Mouse (Mus musculus) hindbrain, embryonic 10.5 days (tissue): ENCODE measurements around the gene Zdhhc22. TPM values are rescaled to one million over a fixed set of nuclear protein-coding genes. Genes with fewer than 3 reads are reported as not detected.

Source experiments
- DNase-seq: peaks from one replicate; pipeline ENCODE4 v3.0.0-alpha.2; 2017; ENCODE audit warnings: low spot score
- H3K27ac ChIP-seq: fragments of 300-500 bp; sonication (generic); 2 replicates; pipeline ENCODE4 v1.5.1; 2016; ENCODE audit warnings: mild to moderate bottlenecking, moderate library complexity
- H3K27me3 ChIP-seq: fragments of 300-500 bp; sonication (generic); 2 replicates; pipeline ENCODE4 v1.6.1; 2016; ENCODE audit warnings: mild to moderate bottlenecking; ENCODE audit not compliant: poor library complexity, insufficient read depth, severe bottlenecking
- H3K36me3 ChIP-seq: fragments of 300-500 bp; sonication (generic); 2 replicates; pipeline ENCODE4 v1.6.1; 2016; ENCODE audit warnings: mild to moderate bottlenecking, moderate library complexity
- H3K4me1 ChIP-seq: fragments of 300-500 bp; sonication (generic); replicated peaks from 2 replicates; pipeline ENCODE4 v1.6.1; 2016; ENCODE audit warnings: mild to moderate bottlenecking
- H3K4me3 ChIP-seq: fragments of 300-500 bp; sonication (generic); 2 replicates; pipeline ENCODE4 v1.5.1; 2016; ENCODE audit warnings: mild to moderate bottlenecking, moderate library complexity
- H3K9me3 ChIP-seq: fragments of 300-500 bp; sonication (generic); 2 replicates; pipeline ENCODE4 v1.6.1; 2016; ENCODE audit warnings: mild to moderate bottlenecking, moderate library complexity
- WGBS: fragments of 180-500 bp; shearing (Covaris S2); methylation state at CpG from one replicate; pipeline ENCODE4 v1.1.7; 2016; 5-methylcytosine and 5-hydroxymethylcytosine counted together
- polyA plus RNA-seq: library from polyadenylated mRNA; unstranded; fragments of >200 nt; fragmentation: Nextera tagmentation; extraction: Ambion mirVana; gene quantifications from 2 replicates; pipeline ENCODE4 v1.2.1, GENCODE M21; 2016

The Zdhhc22 gene
- polyA plus RNA-seq, 1 experiment from 2014 or later: 0.75 TPM

DNA sequence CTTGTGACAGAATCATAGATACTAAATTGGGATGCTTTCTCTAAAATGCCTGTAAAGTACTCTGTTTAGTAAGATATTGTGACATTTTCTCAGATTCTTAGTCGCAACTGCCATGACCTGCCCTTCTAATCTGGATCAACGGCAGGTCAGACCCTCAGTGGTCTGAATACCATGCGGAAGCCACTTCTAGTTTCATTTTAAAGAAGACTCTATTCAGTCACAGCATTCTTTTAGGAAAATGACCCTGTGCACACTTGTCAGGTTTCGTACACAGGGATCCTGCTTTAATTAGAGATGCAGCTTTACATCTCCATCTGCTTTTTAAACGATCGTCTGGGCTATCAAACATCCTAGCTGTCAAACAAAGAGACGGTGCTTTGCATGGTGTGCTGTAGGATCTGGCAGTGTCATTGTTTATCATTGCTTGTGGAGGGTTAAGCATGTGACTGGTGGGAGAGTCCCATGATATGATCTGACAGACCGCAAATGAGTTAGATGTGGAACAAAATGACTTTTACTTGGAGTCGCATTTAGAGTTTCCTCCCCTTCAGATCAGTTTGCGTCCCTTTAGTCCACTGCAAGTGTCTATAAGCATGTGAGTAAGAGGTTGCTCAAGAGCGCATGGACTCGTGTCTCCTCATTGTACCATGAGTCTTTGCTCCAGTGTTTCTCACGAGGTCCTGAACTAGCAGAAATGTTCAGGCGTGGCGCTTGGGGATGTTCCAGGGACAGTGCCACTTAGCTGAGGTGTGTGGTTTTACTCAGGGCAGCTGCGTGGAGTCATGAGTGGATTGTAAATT is 39.9 kb downstream of the Zdhhc22 start:
- Histone ChIP-seq H3K27ac (no peak overlapping the region), H3K4me3 (no peak overlapping the region), H3K27me3 (no peaks in the 10 kb centered on the region), H3K4me1 (peaks cover 39% of the 10 kb centered on the region), H3K9me3 (no peaks in the 10 kb centered on the region), H3K36me3 (peaks cover 38% of the 10 kb centered on the region)
- 90% methylated on average over 16 of the region's 16 CpGs for WGBS
- DNase-seq: no peak

DNA sequence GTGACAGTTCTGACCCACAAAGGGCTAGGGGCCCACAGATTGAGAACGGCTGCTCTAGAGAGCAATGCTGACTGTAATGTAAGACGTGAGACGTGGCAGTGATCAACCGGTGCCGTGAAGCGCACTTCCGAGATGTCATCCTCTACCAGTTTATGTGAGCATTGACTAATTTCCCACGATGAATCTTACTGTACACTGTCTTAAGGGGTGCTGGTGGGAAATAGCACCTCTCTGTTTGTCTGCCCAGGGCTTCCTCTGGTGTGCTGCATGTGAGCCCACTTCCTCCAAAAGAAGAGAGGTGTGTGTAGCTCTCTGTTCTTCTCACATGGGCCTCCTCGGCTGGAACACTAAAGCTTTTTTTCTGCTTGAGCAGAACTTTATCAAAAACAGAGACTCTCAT is 40.7 kb downstream of the Zdhhc22 start:
- DNase-seq: no peak
- Histone ChIP-seq H3K4me1 (peaks cover 42% of the 10 kb centered on the region), H3K27me3 (no peaks in the 10 kb centered on the region), H3K36me3 (peaks cover 29% of the 10 kb centered on the region), H3K27ac (no peak overlapping the region), H3K9me3 (no peaks in the 10 kb centered on the region), H3K4me3 (no peak overlapping the region)
- WGBS: 92% methylated on average over 9 of the region's 9 CpGs

DNA sequence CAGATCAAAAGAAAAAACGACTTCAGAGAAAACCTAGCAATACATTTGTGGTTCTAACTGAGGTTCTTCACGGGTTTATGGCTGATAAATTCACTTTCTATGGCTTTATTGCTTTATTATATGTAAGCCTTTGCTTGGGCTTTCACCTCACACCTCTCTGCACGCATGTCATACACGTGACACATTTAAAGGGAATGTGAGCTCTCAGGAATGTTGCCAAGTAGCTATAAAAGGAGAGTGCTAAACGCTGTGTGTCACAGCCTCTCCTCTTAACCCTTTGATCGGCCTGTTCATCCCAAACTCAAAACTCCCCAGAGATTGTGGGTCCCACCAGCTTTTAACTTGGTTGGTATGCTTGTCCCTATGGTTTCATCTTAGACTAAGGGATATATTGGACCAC is 41.6 kb downstream of the Zdhhc22 start:
- Histone ChIP-seq H3K36me3 (peaks cover 20% of the 10 kb centered on the region), H3K4me1 (peaks cover 42% of the 10 kb centered on the region), H3K27ac (no peak overlapping the region), H3K9me3 (no peaks in the 10 kb centered on the region), H3K4me3 (no peak overlapping the region), H3K27me3 (no peaks in the 10 kb centered on the region)
- no peak for DNase-seq
- WGBS: 81% methylated on average over 6 of the region's 6 CpGs

DNA sequence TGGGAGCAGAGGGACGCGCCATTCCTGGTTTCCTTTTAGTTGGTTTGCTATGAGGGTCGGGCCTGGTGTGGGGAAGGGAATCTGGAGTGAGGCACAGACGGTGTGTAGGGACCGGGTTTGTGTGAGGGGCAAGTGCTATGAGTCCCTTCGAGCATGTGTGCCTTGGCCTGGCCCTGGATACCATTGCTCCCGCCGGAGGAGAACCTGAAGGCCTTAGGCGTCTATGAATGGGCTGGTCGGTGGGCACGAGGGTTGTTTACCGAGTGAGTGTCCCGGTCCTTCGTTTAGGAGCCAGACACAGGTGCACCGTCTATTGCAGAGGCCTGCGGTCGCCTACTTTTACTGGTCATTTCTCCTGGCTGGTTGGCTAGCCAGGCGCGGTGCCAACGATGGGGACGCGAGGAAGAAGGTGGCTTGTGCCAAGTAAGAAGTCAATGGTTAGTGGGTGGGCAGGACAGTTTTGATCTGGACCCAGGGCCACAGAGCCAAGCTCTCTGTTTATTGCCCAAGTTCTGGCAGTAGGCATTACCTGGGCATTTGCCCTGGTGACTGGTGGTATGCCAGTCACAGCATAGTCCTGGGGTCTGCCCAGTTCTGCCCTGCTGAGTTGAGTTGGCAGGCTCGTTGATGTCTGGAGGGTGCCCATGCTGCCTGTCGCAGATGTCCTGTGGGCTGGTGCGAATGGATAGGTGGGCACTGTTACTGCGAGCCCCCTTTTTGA is 42.4 kb downstream of the Zdhhc22 start:
- H3K36me3 ChIP-seq: peaks cover 13% of the 10 kb centered on the region
- no peaks in the 10 kb centered on the region for H3K9me3 ChIP-seq
- peak overlapping the region; percentile 67 for H3K4me3 ChIP-seq
- no peak for DNase-seq
- peaks cover 45% of the 10 kb centered on the region for H3K4me1 ChIP-seq
- peak overlapping the region; percentile 98 for H3K27ac ChIP-seq
- no peaks in the 10 kb centered on the region for H3K27me3 ChIP-seq
- WGBS: 21% methylated on average over 26 of the region's 26 CpGs

DNA sequence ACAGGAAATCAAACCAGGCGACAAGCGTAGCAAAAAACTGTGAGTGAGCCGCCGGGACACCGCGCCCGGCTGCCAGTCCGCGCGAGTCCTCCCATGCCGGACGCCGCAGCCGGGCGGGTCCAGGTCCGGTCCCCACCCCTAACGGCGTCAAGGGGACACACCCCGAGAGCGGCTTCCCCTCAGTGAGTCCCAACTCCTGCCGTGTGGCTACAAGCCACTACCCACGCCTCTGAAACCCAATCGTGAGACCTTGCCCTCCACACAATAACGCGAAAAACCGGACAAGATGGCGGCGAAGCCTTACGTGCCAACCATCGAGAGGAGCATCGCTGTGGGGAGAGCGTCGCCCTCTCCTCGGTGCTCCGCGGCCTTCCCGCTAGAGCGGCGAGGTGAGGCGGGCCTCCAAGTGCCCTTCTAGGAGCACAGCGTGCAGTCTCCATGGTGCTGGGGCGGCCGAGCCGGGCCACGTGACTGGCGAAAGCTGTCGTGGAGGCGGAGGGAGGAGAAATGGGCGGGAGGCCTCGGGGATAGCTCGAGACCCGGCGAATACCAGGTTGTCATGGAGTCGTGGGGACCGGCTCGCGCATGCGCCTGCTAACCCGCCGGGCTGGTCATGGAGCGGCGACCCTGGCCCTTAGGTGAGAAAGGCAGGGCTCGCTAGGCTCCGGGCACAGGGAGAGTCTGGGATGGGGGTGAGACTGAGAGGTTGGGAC is 43.2 kb downstream of the Zdhhc22 start, which contains the start of gene Cipc:
Cipc (plus strand) TSS at position 182 of the 713 bp plus-strand sequence.
- H3K4me1 ChIP-seq: peaks cover 53% of the 10 kb centered on the region
- peak; percentile 100 for DNase-seq

DNA sequence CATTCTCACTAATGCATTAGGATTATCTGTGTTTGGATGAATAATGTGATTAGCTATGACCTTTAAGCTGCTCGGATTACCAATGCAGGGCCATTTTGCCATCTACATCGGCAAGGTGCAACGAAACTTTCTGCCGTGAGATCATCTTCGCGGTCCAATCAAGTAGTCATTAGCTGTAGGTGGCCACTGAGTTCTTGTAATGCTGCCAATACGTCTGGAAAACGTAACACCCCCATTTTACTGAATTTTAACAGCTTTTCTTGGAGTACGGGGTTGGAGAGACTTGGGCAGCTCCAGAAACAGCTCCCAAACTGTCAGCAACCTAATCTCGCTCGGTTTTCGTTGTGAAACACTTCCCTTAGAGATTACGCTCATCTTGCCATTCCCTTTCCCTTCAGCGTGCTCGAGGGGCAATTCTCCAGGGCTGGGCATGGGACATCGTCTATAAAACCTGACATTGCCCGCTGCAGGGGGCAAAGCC is 43.9 kb downstream of the Zdhhc22 start:
- WGBS: 2% methylated on average over 17 of the region's 17 CpGs
- H3K9me3 ChIP-seq: no peaks in the 10 kb centered on the region
- H3K36me3 ChIP-seq: 0 out of 2 replicates have a peak, but pooled peaks cover 6% of the 10 kb centered on the region
- peak overlapping the region; percentile 98 for H3K27ac ChIP-seq
- peak; percentile 35 for DNase-seq
- H3K27me3 ChIP-seq: no peaks in the 10 kb centered on the region
- H3K4me3 ChIP-seq: peak overlapping the region; percentile 67
- H3K4me1 ChIP-seq: peaks cover 60% of the 10 kb centered on the region

More for the DNA sequence above, 43.2 kb downstream of the Zdhhc22 start, which contains the start of gene Cipc:
- Histone ChIP-seq H3K36me3 (0 out of 2 replicates have a peak, but pooled peaks cover 6% of the 10 kb centered on the region), H3K9me3 (no peaks in the 10 kb centered on the region), H3K4me3 (peak within 1 kb of the TSS; percentile 67), H3K27ac (peak within 1 kb of the TSS; percentile 98), H3K27me3 (no peaks in the 10 kb centered on the region)
- WGBS: under 1% methylated on average over 64 of the region's 64 CpGs

DNA sequence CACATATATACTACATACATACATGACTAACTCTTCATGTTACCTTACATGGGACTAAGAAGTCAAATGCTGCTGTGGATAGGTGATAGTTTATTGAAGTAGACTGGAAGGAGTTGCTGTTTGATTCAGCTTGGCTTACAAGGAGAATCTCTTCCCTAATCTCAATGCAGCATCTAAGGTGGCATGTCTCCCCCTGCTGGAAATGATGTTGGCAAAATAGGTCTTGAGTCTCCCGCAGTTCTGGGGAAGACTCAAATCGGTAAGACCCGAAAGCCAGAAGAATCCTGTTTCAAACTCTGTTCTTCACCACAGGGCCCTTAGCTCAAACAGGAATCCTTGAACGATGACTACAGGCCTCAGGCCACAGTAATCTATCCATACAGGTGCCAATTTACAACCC is 45.1 kb downstream of the Zdhhc22 start:
- peak; percentile 66 for DNase-seq
- Histone ChIP-seq H3K4me3 (no peak overlapping the region), H3K36me3 (no peaks in the 10 kb centered on the region), H3K4me1 (peaks cover 65% of the 10 kb centered on the region), H3K27me3 (no peaks in the 10 kb centered on the region), H3K9me3 (no peaks in the 10 kb centered on the region), H3K27ac (no peak overlapping the region)
- WGBS: 8% methylated on average over 4 of the region's 4 CpGs

DNA sequence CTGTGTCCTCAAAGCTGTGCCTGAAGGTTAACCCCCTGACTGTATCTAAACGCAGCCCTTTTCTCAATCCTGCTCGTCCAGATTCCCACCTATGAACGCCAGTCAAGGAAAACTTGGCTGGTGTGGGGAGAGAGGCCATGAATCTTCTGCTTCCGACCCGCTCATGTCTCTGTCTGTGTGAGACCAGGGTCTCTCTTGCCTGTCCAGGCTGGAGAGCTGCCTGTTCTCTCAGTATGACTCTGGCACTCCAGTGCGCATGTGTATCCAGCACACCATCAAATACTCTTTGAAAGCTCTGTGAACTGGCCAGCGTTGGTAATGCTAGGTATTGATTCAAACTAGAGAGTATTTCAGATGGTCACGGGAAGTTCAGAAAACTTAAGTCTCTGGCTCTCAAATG is 46.8 kb downstream of the Zdhhc22 start:
- Histone ChIP-seq H3K9me3 (no peaks in the 10 kb centered on the region), H3K4me3 (no peak overlapping the region), H3K27me3 (no peaks in the 10 kb centered on the region), H3K36me3 (no peaks in the 10 kb centered on the region), H3K4me1 (peaks cover 55% of the 10 kb centered on the region), H3K27ac (peak overlapping the region; percentile 84; the same call in 1 of the 2 replicates)
- no peak for DNase-seq
- WGBS: 91% methylated on average over 8 of the region's 8 CpGs

DNA sequence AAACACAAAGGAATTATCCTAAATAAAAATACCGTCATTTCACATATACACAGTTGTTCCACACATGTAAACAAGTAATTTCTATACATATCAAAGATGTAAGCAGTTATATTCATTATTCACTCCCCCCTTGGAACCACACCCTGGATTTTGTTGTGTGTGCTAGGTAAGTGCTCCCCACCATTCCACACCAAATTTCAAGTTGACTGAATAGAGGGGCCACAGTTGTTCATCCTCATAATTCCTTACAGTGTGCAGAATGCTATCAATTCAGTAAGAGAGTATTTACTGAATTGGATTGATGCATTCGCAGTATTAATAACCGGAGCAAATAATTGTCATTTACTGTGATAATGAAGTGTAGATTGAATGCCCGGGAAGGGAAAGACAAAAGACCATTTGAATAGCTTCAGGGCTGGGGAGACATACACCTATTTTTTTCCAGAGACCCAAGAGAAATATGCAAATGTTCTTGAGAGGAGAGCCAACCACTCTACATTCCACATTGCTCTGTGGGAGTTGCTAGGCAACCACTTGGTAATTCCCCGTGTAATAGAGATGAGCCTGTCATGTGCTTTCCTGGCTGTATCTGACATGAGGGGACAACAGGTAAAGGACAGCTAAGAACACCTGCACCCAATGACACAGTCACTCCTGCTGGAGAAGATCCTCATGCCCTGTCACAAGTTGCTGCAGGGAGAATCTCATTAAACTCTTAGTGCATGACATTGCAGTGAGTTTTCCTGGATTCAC is 48.3 kb downstream of the Zdhhc22 start:
- peak overlapping the region; percentile 26 for H3K4me3 ChIP-seq
- WGBS: 36% methylated on average over 5 of the region's 5 CpGs
- peaks cover 44% of the 10 kb centered on the region for H3K4me1 ChIP-seq
- peak; percentile 59 for DNase-seq
- no peaks in the 10 kb centered on the region for H3K36me3 ChIP-seq
- H3K9me3 ChIP-seq: no peaks in the 10 kb centered on the region
- peak overlapping the region; percentile 84 for H3K27ac ChIP-seq
- H3K27me3 ChIP-seq: no peaks in the 10 kb centered on the region

DNA sequence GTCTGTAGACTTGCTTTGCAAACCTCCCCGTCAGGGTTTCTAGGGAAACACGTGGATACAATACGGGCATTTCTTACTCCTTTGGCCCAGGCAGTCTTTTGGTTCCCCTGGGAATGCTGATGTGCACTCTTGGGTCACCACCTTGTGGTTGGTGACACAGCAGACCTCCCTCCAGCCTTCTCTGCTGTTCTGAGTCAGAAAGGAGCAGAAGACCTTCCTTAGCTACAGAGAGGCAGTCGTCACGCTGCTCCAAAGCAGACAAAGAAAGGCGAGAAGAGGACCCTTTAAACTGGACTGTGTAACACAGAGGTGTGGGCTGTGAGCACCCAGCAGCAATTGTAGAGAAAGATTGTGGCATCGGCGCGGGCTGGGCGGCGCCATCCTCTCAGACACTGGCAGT is 49.1 kb downstream of the Zdhhc22 start:
- H3K9me3 ChIP-seq: no peaks in the 10 kb centered on the region
- peak overlapping the region; percentile 84 for H3K27ac ChIP-seq
- H3K4me1 ChIP-seq: peaks cover 39% of the 10 kb centered on the region
- H3K36me3 ChIP-seq: no peaks in the 10 kb centered on the region
- H3K4me3 ChIP-seq: peak overlapping the region; percentile 11; the same call in 1 of the 2 replicates
- DNase-seq: peak; percentile 41
- 32% methylated on average over 11 of the region's 11 CpGs for WGBS
- no peaks in the 10 kb centered on the region for H3K27me3 ChIP-seq

DNA sequence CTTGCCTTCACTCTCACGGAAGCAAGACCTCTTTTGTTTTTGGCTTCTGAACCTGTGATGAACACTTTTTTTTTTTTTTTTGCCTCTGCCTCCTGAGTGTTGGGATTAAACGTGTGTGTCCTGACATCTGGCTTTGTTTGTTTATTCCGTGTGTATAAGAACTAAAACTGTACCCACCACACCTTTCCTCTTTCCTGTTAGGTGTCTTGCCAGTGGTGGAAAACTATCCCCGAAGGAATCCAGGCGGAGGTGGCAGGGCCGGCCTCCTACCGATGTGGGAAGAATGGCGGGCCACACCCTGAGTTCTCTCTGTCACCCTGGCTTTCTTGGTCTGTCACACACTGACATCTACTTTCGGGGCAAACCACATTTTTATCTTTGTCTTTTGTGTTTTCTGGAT is 51.7 kb downstream of the Zdhhc22 start:
- no peak overlapping the region for H3K4me3 ChIP-seq
- DNase-seq: no peak
- no peaks in the 10 kb centered on the region for H3K27me3 ChIP-seq
- 71% methylated on average over 9 of the region's 9 CpGs for WGBS
- no peaks in the 10 kb centered on the region for H3K36me3 ChIP-seq
- no peaks in the 10 kb centered on the region for H3K9me3 ChIP-seq
- H3K27ac ChIP-seq: no peak overlapping the region
- peaks cover 29% of the 10 kb centered on the region for H3K4me1 ChIP-seq
